Mouse (Mus musculus) kidney, postnatal 4 days (tissue): ENCODE data around the gene Stim2.

Experiments
- DNase-seq, 2 experiments: peaks; one replicate each; pipeline ENCODE4 v3.0.0; 2021; ENCODE audit warnings: mixed read lengths in 2 of 2

Gene Stim2

DNA sequence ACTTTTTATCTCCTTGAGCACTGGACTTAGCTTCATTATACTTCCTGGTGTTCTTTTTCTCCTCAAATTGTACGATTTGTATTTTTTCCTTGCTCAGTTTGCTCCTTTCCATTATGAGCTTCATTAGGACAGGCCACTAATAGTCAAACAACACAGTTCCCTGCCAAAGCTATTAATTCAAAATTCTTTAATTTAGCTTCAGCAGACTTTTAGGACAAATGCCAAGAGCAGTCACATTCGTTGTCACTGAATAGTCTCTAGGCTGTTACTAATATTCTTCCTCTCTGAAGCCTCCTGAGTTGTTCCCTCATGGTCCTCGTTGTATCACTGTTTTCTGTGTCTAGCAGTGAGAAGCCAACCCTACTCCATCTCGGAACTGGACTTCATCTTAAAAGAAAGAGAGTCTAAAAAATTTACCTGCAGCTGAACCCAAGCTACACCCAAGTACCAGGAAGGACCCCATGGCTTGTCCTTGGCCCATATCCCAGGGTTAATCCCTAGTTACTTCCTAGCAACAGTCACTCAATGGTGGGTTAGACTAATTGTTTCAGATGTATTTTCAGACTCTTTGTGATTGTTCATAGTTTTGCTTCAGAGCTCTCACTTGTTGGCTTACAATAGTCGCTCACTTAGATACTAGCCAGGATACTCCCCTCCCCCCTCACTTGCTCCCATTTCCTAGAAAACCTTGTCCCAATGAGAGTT, 149.9 kb downstream of the Stim2 start:
- DNase-seq = no peak

GRCm38 (mm10) chr5:54154503-54155226, 156.4 kb downstream of the Stim2 start:
- DNase-seq = peak in 1 of 2 experiments; percentile 12

GRCm38 (mm10) chr5:54155227-54155776, 157.0 kb downstream of the Stim2 start:
- DNase-seq = no peak

DNA sequence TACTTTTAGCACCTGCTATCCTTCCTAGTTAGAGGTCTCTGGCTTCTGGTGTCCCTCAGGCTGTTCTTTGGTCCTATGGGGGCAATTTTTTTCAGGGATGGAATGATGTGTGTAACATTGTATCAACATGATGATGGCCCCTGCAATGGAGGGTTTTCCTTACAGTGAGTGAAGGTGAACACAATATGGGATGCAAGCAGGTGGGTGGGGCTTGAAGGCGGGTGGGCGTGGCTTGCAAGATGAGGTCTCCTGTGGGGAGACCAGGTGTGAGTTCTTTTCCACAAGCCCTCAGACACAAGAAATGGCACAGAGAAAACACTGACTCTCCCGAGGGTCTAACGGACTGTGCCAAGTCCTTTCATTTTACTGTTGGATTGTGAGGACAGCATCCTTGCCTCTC, 157.6 kb downstream of the Stim2 start:
- no peak for DNase-seq

DNA sequence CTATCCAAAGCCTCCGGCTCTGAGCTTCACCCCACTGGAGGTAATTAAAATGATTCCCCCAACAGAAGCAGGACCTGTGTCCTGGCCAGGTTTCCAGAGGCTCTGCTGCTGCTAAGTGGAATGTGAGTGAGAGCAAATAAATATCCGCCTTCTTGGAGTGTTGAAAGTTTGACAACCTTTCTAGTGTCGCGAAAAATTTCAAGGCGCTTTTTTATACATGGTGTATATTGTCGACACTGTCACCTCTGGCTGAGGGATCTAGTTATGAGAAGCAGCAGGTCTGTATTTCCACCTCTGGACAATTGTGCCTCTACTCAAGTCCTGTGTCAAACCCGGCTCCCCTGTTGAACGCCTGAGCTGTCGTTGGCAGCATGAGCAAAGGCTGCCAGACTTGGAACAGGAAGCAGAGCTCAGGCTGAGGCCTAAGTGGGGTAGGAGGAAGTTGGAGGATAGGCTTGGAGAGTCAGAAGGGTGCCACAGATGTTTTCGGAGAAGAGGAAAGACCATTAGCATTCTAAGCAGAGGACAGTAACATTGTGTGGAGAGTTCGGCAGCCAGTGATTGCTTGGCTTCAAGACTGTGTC, 158.7 kb downstream of the Stim2 start:
- no peak for DNase-seq

DNA sequence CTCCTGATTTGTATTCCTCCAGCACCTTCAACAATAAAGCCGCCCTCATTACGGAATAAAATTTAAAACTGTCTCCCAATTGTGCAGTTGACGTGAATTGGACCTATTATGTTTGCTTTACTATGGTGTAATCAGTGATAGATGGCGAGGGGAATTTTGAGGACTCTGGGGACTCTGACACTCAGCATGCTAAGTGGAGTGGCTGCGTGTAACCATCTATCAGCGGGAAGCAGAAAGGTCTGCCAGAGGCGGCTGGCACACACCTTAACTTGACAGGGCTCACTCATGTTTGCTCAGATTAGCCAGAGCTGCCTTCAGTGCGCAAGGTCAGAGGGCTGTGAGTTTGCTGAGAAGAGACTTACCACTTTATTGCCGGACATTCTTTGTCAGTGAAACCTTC, 159.9 kb downstream of the Stim2 start:
- DNase-seq = no peak

- DNase-seq = no peak
These were observed 161.0 kb downstream of the Stim2 start for GRCm38 (mm10) chr5:54159156-54159793.

DNA sequence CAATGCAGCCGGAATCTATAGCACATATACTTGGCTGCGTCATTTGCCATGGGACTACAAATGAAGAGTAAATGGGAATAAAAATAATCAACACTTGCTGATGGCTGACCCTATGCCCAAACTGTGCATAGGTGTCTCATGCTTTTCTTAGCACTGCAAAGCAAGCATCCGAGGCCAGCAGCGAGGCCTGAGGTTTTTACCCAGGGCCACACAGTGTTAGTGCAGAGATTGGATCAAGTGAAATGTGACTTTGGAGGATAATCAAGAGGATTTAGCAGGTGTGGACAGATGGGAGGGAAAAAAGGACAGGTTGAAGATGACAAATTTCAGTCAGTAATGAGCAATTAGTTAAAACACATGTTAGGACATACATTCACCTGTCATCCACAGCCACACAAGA, 162.3 kb downstream of the Stim2 start:
- no peak for DNase-seq

DNA sequence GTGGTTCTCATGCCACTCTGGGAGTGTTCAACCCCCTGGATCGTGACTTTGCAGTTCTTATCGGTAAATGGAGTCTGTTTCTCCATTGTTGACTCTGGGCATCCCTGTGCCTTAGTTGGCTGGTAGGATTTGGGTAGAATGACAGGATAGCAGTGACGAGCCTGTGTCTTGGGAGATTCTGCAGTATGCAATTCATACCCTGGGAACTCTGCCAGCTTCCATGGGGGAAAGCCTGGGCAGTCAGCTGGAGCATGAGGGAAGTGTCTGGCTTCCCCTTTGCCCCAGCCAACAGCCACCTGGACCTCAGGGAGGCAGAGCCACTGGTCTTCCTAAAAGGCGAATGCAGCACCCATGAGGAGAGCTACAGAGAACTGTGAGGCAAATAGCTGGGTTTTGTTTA, 165.6 kb downstream of the Stim2 start:
- no peak for DNase-seq
